Mouse (Mus musculus) liver, embryonic 11.5 days (tissue): ENCODE measurements around the gene Mdga1. TPM values are rescaled to one million over a fixed set of nuclear protein-coding genes. Genes with fewer than 3 reads are reported as not detected.

ENCODE experiments used
- ATAC-seq: fragments of 200-750 bp; cut with Nextera tagmentation; replicated peaks from 2 replicates; pipeline ENCODE4 v1.8.0; 2017; ENCODE audit warnings: moderate number of reproducible peaks, mild to moderate bottlenecking, moderate TSS enrichment, moderate library complexity; ENCODE audit not compliant: low FRiP score
- DNase-seq: peaks from one replicate; pipeline ENCODE4 v3.0.0-alpha.2; 2017; ENCODE audit warnings: low spot score
- H3K27ac ChIP-seq: fragments of 300-500 bp; sonication (generic); 2 replicates; pipeline ENCODE4 v1.5.1; 2014; ENCODE audit warnings: mild to moderate bottlenecking, low read depth, low read length, control low read depth
- H3K27me3 ChIP-seq: fragments of 300-500 bp; sonication (generic); replicated peaks from 2 replicates; pipeline ENCODE4 v1.6.1; 2014; ENCODE audit warnings: low read length, mixed read lengths; ENCODE audit not compliant: control insufficient read depth, insufficient read depth
- H3K36me3 ChIP-seq: fragments of 300-500 bp; sonication (generic); 2 replicates; pipeline ENCODE4 v1.6.1; 2014; ENCODE audit warnings: mild to moderate bottlenecking, low read length, moderate library complexity, mixed read lengths; ENCODE audit not compliant: control insufficient read depth, insufficient read depth
- H3K4me1 ChIP-seq: fragments of 300-500 bp; sonication (generic); replicated peaks from 2 replicates; pipeline ENCODE4 v1.6.1; 2014; ENCODE audit warnings: low read length, mixed read lengths; ENCODE audit not compliant: control insufficient read depth, insufficient read depth
- H3K4me2 ChIP-seq: fragments of 300-500 bp; sonication (generic); 2 replicates; pipeline ENCODE4 v1.6.1; 2014; ENCODE audit warnings: mild to moderate bottlenecking, control low read depth, moderate library complexity
- H3K4me3 ChIP-seq: fragments of 300-500 bp; sonication (generic); 2 replicates; pipeline ENCODE4 v1.5.1; 2014; ENCODE audit warnings: low read depth, low read length, control low read depth
- H3K9ac ChIP-seq: fragments of 300-500 bp; sonication (generic); 2 replicates; pipeline ENCODE4 v1.6.1; 2014; ENCODE audit warnings: low read depth, low read length, control low read depth
- H3K9me3 ChIP-seq: fragments of 300-500 bp; sonication (generic); 2 replicates; pipeline ENCODE4 v1.6.1; 2016; ENCODE audit warnings: low read length, inconsistent platforms, mixed read lengths; ENCODE audit not compliant: control insufficient read depth
- WGBS: fragments of 180-500 bp; shearing (Covaris S2); extraction: QIAGEN DNeasy Blood & Tissue Kit; methylation state at CpG from one replicate; pipeline ENCODE4 v1.1.7; 2014; 5-methylcytosine and 5-hydroxymethylcytosine counted together
- polyA plus RNA-seq: library from polyadenylated mRNA; unstranded; fragments of >200 nt; fragmentation: Nextera tagmentation; extraction: Ambion mirVana; gene quantifications from 2 replicates; pipeline ENCODE4 v1.2.1, GENCODE M21; 2014

Mdga1 gene
- polyA plus RNA-seq, 1 experiment from 2014 or later, result 1.7 TPM

DNA sequence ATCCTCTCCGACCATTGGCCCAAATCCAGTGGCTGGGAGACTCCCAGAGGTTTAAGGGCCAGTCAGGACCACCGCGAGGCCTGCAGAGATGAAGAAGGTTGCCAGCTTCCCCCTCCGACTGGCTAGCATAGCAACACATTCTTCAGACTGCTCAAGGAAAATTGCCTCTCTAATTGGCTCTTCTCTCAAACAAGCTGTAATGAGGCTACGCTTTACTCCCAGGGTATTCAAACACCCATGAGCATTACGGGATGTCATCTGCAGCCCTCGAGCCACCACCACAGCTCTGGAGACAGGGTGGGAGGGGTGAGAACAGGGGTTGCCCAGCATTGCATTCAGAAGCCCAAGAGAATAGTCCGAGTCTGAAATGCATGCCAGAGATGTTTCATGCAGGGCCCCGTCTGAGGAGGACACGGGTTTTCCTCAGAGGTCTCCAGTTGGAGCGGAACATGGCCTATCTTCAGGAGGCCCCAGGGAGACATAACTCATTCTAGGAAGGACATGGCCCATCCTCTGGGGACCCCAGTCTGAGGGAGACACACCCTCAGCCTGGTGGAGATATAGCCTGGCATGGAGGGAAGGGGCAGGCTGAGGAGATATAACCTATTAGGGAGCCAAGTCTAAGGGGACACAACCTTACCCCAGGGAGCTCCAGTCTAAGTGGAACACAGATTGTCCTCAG, 151.5 kb downstream of the Mdga1 start:
- no peaks in the 10 kb centered on the region for H3K27me3 ChIP-seq
- H3K4me3 ChIP-seq, result no peak overlapping the region
- no peaks in the 10 kb centered on the region for H3K36me3 ChIP-seq
- no peak for DNase-seq
- H3K4me1 ChIP-seq, result peaks cover 12% of the 10 kb centered on the region; the same call in 1 of the 2 replicates
- ATAC-seq, result no peak
- H3K4me2 ChIP-seq, result no peak overlapping the region
- H3K27ac ChIP-seq, result no peak overlapping the region
- H3K9ac ChIP-seq, result no peak overlapping the region
- WGBS, result 61% methylated on average over 11 of the region's 11 CpGs
- H3K9me3 ChIP-seq, result no peaks in the 10 kb centered on the region

DNA sequence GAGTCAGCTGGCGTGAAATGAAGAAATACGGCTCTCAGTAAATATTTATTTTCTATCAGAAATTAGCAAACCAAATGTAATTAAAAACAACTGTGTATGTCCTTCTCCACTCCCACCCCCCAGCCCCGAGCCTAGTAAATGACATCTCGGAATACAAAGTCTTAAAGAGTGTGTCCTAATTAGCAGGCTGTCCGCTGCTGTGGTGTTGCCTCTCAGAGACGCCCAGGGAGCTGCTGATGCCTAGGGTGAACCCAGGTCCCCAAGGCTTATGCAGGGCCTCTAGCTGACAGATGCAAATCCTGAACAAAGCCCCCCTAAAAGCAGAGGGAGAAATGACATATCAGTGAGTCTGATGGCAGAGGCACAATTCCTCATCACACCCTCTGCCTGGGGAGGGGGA, 155.1 kb downstream of the Mdga1 start:
- no peak overlapping the region for H3K4me2 ChIP-seq
- peaks cover 13% of the 10 kb centered on the region; the same call in 1 of the 2 replicates for H3K4me1 ChIP-seq
- H3K27ac ChIP-seq, result no peak overlapping the region
- no peak overlapping the region for H3K4me3 ChIP-seq
- no peaks in the 10 kb centered on the region for H3K9me3 ChIP-seq
- no peaks in the 10 kb centered on the region for H3K27me3 ChIP-seq
- WGBS, result 58% methylated on average over 6 of the region's 6 CpGs
- DNase-seq (no peak), ATAC-seq (no peak)
- no peaks in the 10 kb centered on the region for H3K36me3 ChIP-seq
- no peak overlapping the region for H3K9ac ChIP-seq

DNA sequence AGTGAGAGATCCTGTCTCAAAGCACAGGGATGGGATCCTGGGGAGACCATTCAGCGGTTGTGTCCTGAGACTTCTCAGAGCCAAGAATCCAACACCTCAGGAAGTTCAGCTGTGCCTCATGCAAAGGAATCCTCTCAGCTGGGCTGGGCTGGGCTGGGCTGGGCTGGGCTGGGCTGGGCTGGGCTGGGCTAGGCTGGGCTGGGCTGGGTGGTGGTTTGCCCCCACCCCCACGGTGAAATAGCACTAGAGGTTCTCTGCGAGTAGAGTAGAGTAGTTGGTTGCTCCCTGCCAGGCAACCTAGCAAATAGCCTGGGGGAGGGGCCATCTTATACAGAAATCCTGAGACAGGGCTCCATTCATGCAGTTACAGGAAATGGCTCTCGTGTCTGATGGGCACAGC, 156.6 kb downstream of the Mdga1 start:
- H3K4me2 ChIP-seq, result no peak overlapping the region
- ATAC-seq (no peak), DNase-seq (no peak)
- peaks cover 7% of the 10 kb centered on the region; the same call in 1 of the 2 replicates for H3K4me1 ChIP-seq
- no peak overlapping the region for H3K9ac ChIP-seq
- H3K4me3 ChIP-seq, result no peak overlapping the region
- no peak overlapping the region for H3K27ac ChIP-seq
- H3K9me3 ChIP-seq, result no peaks in the 10 kb centered on the region
- 16% methylated on average over 4 of the region's 4 CpGs for WGBS
- no peaks in the 10 kb centered on the region for H3K27me3 ChIP-seq
- H3K36me3 ChIP-seq, result no peaks in the 10 kb centered on the region

DNA sequence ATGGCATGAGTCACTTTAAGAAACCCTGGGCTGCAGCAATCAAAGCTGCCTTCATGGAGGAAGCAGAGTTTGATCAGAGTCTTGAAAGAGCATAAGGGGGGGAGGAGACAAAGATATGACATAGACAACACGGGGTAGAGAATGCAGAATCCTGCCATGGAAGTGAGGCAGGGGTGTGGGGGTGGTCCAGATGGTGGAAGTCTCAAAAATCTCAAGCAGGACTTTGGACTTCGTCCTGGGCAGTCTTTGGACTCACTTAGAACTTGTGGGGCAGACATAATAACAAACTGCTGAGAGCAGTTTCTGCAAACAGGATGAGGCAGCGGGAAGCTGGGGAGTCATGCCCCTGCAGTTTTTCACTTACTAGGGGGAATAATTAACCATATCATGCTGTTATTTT, 166.3 kb downstream of the Mdga1 start:
- Histone ChIP-seq H3K4me2 (no peak overlapping the region), H3K4me1 (no peaks in the 10 kb centered on the region), H3K36me3 (no peaks in the 10 kb centered on the region), H3K9me3 (no peaks in the 10 kb centered on the region), H3K9ac (no peak overlapping the region), H3K27ac (no peak overlapping the region), H3K27me3 (no peaks in the 10 kb centered on the region), H3K4me3 (no peak overlapping the region)
- 63% methylated on average over 3 of the region's 3 CpGs for WGBS
- ATAC-seq (no peak), DNase-seq (no peak)

DNA sequence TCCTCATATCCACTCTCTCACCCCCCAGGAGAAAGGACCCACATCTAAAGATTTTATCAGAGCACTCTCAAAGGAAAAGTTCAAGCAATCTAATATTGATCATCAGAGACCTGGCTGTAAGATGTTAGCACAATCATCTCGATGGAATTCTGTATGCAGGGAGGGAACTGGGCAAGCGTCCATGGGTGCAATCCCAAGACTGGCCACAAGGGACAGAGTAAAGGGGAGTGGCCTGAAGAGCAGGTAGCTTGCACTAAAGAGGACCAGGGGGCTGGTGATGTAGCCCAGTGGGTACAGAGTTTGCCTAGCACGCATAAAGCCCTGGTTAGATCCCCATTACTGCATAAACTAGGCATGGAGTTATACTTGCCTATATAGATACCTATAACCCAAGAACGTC, 168.5 kb downstream of the Mdga1 start:
- Histone ChIP-seq H3K4me3 (no peak overlapping the region), H3K4me1 (0 out of 2 replicates have a peak, but pooled peaks cover 2% of the 10 kb centered on the region), H3K9me3 (no peaks in the 10 kb centered on the region), H3K36me3 (no peaks in the 10 kb centered on the region), H3K27ac (no peak overlapping the region), H3K27me3 (no peaks in the 10 kb centered on the region), H3K9ac (no peak overlapping the region), H3K4me2 (no peak overlapping the region)
- no peak for ATAC-seq
- no peak for DNase-seq
- WGBS, result 22% methylated on average over 4 of the region's 4 CpGs

DNA sequence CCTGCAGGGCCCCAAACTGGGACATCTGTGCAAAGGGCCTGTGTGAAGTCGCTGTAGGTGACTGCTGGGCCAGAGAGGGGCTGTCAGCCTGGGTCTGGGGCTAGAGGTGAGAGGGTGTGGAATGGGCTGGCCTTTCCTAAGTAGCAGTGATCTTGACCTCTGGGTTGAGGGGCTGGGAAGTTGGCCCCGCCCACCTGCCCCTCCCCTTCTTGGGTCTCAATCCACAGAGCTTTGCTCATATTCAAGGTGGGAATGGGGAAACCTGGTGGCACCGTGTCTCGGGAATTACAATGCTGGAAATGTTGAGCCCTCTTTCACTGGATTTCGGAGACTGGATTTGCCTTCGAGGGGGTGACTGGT, 169.8 kb downstream of the Mdga1 start:
- DNase-seq (no peak), ATAC-seq (no peak)
- Histone ChIP-seq H3K9me3 (no peaks in the 10 kb centered on the region), H3K27me3 (peaks cover 6% of the 10 kb centered on the region), H3K9ac (no peak overlapping the region), H3K4me1 (peaks cover 9% of the 10 kb centered on the region), H3K27ac (no peak overlapping the region), H3K4me2 (no peak overlapping the region), H3K36me3 (no peaks in the 10 kb centered on the region), H3K4me3 (no peak overlapping the region)
- WGBS, result 36% methylated on average over 6 of the region's 6 CpGs

DNA sequence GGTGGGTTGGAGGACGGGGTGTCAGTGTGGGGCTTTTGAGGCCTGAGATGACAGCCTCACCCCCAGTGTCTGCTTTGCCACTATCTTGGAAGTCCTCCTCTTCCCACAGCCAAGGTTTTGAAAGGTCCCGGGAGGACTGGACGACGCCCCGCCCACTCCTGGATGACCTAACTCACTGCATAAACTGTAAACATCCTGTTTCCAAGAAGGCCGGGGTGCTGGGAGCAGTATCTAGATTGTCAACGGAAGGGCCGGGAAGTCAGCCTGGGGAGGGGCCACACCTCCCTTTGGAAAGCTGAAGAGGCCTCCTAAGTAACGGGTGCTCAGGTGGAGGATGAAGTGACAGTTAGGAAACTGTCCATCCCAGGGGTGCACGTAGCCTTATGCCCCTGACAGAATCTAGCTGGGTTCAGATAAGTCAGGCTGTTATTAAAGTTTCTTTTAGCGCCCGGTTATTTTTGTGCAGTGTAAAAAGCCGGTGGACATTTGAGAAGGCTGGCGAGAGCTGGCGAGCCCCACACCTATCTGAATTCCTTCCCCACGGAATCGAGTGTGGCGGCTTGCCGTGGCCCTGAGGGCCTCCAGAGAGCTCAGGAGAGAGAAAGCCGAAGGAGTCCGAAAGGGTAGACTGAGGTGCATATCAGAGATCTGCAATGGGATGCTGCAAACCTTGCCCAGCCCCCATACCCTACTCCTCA, 170.3 kb downstream of the Mdga1 start:
- DNase-seq (no peak), ATAC-seq (no peak)
- Histone ChIP-seq H3K4me2 (no peak overlapping the region), H3K4me3 (no peak overlapping the region), H3K27ac (no peak overlapping the region), H3K9me3 (no peaks in the 10 kb centered on the region), H3K4me1 (peaks cover 12% of the 10 kb centered on the region), H3K27me3 (peaks cover 10% of the 10 kb centered on the region), H3K9ac (no peak overlapping the region), H3K36me3 (no peaks in the 10 kb centered on the region)
- 64% methylated on average over 21 of the region's 21 CpGs for WGBS

DNA sequence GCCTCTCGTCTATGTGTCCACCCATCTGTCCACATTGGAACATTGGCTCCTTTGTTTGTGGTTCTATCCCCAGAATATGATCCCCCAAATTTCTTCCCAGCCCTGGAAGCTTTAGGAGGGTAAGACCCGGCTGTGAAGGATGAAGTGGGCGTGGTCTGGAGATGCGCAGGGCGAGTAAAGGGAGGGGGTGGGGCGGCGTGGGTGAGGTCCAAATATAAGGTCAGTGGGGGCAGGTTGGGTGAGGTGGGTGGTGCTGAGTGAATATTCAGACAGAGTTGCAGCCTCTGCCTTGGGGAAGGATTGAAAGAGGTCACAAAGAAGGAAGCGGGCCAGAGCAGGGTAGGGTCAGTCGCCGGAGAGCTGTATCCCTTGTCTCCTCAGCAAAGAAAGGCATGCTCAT, 171.7 kb downstream of the Mdga1 start:
- Histone ChIP-seq H3K36me3 (no peaks in the 10 kb centered on the region), H3K9ac (no peak overlapping the region), H3K27me3 (peaks cover 13% of the 10 kb centered on the region), H3K9me3 (no peaks in the 10 kb centered on the region), H3K4me2 (no peak overlapping the region), H3K4me1 (peaks cover 12% of the 10 kb centered on the region), H3K27ac (no peak overlapping the region), H3K4me3 (no peak overlapping the region)
- ATAC-seq (no peak), DNase-seq (no peak)
- 58% methylated on average over 10 of the region's 10 CpGs for WGBS

DNA sequence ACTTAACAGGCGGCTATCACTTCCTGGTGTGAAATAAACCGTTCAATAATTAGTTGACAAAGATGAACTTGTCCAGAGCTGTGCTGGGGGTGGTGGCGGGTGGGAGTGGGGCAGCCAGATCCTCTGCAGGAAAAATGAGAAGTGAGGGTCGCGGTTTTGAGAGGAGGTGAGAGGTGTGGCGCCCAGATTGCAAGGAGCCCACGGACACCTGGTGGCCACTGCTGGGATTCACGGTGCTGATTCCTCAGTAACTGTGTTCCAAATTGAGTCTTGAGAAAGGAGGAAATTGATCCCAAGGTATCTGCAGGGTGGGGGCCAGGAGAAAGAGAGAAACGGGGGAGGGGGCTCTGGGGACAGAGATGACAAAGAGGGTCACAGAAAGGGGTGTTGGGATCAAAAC, 173.1 kb downstream of the Mdga1 start:
- peaks cover 12% of the 10 kb centered on the region for H3K4me1 ChIP-seq
- no peaks in the 10 kb centered on the region for H3K9me3 ChIP-seq
- no peak for ATAC-seq
- no peak overlapping the region for H3K27ac ChIP-seq
- H3K9ac ChIP-seq, result no peak overlapping the region
- 29% methylated on average over 9 of the region's 9 CpGs for whole genome bisulfite sequencing
- no peak overlapping the region for H3K4me2 ChIP-seq
- H3K27me3 ChIP-seq, result peaks cover 13% of the 10 kb centered on the region
- no peaks in the 10 kb centered on the region for H3K36me3 ChIP-seq
- no peak for DNase-seq
- H3K4me3 ChIP-seq, result no peak overlapping the region
